Mouse (Mus musculus): ENCODE measurements at regions not wholly inside any gene's neighbourhood (a gene's known extent, or its start where the extent isn't known, plus 50 kb on each side); places are given as distances from the start of the nearest gene placed in this dataset.

DNA sequence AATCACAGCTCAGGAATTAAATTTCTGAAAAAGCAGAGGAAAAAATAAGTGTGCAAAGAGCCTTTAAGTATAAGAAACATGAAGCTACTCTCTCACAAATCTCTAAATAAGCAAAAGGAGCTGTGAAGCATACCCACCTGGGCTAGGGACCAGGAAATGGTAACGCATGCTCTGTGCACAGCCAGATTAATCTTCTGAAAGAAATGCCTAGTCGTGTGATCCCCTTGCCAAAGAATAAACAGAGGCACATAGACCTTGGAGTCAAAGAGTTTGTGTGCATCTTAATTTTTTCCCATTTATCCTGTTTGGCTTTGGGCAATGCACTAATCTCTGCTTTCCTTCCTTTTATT lies 338.2 kb upstream of the Sel1l start:
- H3K9me3 ChIP-seq (ENCODE audit: control insufficient read depth, low read length), result no peaks in the 10 kb centered on the region
- H3K4me3 ChIP-seq (ENCODE audit: control insufficient read depth in 1 of 2, insufficient read depth in 1 of 2, low read depth in 1 of 2, low read length in 2 of 2), result no peak overlapping the region
- ATAC-seq (ENCODE audit: insufficient number of reproducible peaks, insufficient read depth, low FRiP score, low read depth), result no peak
- WGBS, result 68% methylated on average over 2 of the region's 2 CpGs
- no peak overlapping the region for H3K27ac ChIP-seq (replicated peaks in 1 of 2; ENCODE audit: control insufficient read depth in 1 of 2, insufficient read depth in 1 of 2, low read depth in 2 of 2, low read length in 2 of 2)
- H3K36me3 ChIP-seq (ENCODE audit: control insufficient read depth, insufficient read depth, low read length), result no peaks in the 10 kb centered on the region
- no peak overlapping the region for H3K4me2 ChIP-seq (ENCODE audit: low read length)
- no peaks in the 10 kb centered on the region for H3K27me3 ChIP-seq (ENCODE audit: control insufficient read depth, insufficient read depth, low read length)
- no peak overlapping the region for H3K9ac ChIP-seq (ENCODE audit: low read length)
- no peaks in the 10 kb centered on the region for H3K4me1 ChIP-seq (ENCODE audit: control insufficient read depth in 2 of 2, insufficient read depth in 2 of 2, low read length in 2 of 2)

- Histone ChIP-seq H3K36me3 (ENCODE audit: control insufficient read depth, insufficient read depth, low read length) (no peaks in the 10 kb centered on the region), H3K4me3 (ENCODE audit: control insufficient read depth in 1 of 2, insufficient read depth in 1 of 2, low read depth in 1 of 2, low read length in 2 of 2) (no peak overlapping the region), H3K9me3 (ENCODE audit: control insufficient read depth, low read length) (no peaks in the 10 kb centered on the region), H3K9ac (ENCODE audit: low read length) (no peak overlapping the region), H3K4me2 (ENCODE audit: low read length) (no peak overlapping the region), H3K27ac (replicated peaks in 1 of 2; ENCODE audit: control insufficient read depth in 1 of 2, insufficient read depth in 1 of 2, low read depth in 2 of 2, low read length in 2 of 2) (no peak overlapping the region), H3K27me3 (ENCODE audit: control insufficient read depth, insufficient read depth, low read length) (no peaks in the 10 kb centered on the region), H3K4me1 (ENCODE audit: control insufficient read depth in 2 of 2, insufficient read depth in 2 of 2, low read length in 2 of 2) (no peaks in the 10 kb centered on the region)
- ATAC-seq (ENCODE audit: insufficient number of reproducible peaks, insufficient read depth, low FRiP score, low read depth), result no peak
- 78% methylated on average over 6 of the region's 6 CpGs for WGBS
Observed at GRCm38 (mm10) chr12:92186448-92187132, 337.6 kb upstream of the Sel1l start.

GRCm38 (mm10) chr12:92179292-92179691 lies 330.3 kb upstream of the Sel1l start:
- no peak overlapping the region for H3K27ac ChIP-seq (replicated peaks in 1 of 2; ENCODE audit: control insufficient read depth in 1 of 2, insufficient read depth in 1 of 2, low read depth in 2 of 2, low read length in 2 of 2)
- no peaks in the 10 kb centered on the region for H3K36me3 ChIP-seq (ENCODE audit: control insufficient read depth, insufficient read depth, low read length)
- H3K27me3 ChIP-seq (ENCODE audit: control insufficient read depth, insufficient read depth, low read length), result no peaks in the 10 kb centered on the region
- H3K4me2 ChIP-seq (ENCODE audit: low read length), result no peak overlapping the region
- no peak for ATAC-seq (ENCODE audit: insufficient number of reproducible peaks, insufficient read depth, low FRiP score, low read depth)
- no peaks in the 10 kb centered on the region for H3K4me1 ChIP-seq (ENCODE audit: control insufficient read depth in 2 of 2, insufficient read depth in 2 of 2, low read length in 2 of 2)
- H3K9ac ChIP-seq (ENCODE audit: low read length), result no peak overlapping the region
- no peaks in the 10 kb centered on the region for H3K9me3 ChIP-seq (ENCODE audit: control insufficient read depth, low read length)
- WGBS, result 70% methylated on average over 5 of the region's 5 CpGs
- no peak overlapping the region for H3K4me3 ChIP-seq (ENCODE audit: control insufficient read depth in 1 of 2, insufficient read depth in 1 of 2, low read depth in 1 of 2, low read length in 2 of 2)

DNA sequence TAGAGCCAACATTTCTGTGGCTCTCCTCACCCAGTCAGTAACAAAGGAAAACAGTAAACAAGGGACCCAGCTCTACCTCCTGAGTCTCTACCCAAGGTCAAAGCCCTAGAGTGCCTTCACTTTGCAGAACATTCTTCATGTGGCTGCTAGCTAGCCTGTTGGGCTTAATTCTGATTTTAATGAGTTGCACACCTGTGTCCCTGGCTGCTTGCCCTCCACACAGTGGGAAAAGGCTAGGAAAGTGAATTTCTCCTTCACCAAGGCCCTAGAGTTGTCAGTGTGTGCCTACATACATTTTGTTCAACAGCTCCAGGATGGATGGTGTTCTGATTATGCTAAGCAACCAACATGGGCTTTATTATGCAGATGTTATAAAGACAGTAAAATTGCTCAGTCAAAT lies 307.8 kb upstream of the Sel1l start:
- H3K36me3 ChIP-seq (ENCODE audit: control insufficient read depth, insufficient read depth, low read length), result no peaks in the 10 kb centered on the region
- H3K9ac ChIP-seq (ENCODE audit: low read length), result no peak overlapping the region
- no peak overlapping the region for H3K4me2 ChIP-seq (ENCODE audit: low read length)
- no peak overlapping the region for H3K4me3 ChIP-seq (ENCODE audit: control insufficient read depth in 1 of 2, insufficient read depth in 1 of 2, low read depth in 1 of 2, low read length in 2 of 2)
- no peak overlapping the region for H3K27ac ChIP-seq (replicated peaks in 1 of 2; ENCODE audit: control insufficient read depth in 1 of 2, insufficient read depth in 1 of 2, low read depth in 2 of 2, low read length in 2 of 2)
- no peaks in the 10 kb centered on the region for H3K27me3 ChIP-seq (ENCODE audit: control insufficient read depth, insufficient read depth, low read length)
- H3K4me1 ChIP-seq (ENCODE audit: control insufficient read depth in 2 of 2, insufficient read depth in 2 of 2, low read length in 2 of 2), result no peaks in the 10 kb centered on the region
- H3K9me3 ChIP-seq (ENCODE audit: control insufficient read depth, low read length), result no peaks in the 10 kb centered on the region
- ATAC-seq (ENCODE audit: insufficient number of reproducible peaks, insufficient read depth, low FRiP score, low read depth), result no peak

- no peak overlapping the region for H3K4me2 ChIP-seq (ENCODE audit: low read length)
- H3K9ac ChIP-seq (ENCODE audit: low read length), result no peak overlapping the region
- no peak for ATAC-seq (ENCODE audit: insufficient number of reproducible peaks, insufficient read depth, low FRiP score, low read depth)
- no peak overlapping the region for H3K4me3 ChIP-seq (ENCODE audit: control insufficient read depth in 1 of 2, insufficient read depth in 1 of 2, low read depth in 1 of 2, low read length in 2 of 2)
- H3K27ac ChIP-seq (replicated peaks in 1 of 2; ENCODE audit: control insufficient read depth in 1 of 2, insufficient read depth in 1 of 2, low read depth in 2 of 2, low read length in 2 of 2), result no peak overlapping the region
- H3K4me1 ChIP-seq (ENCODE audit: control insufficient read depth in 2 of 2, insufficient read depth in 2 of 2, low read length in 2 of 2), result no peaks in the 10 kb centered on the region
- no peaks in the 10 kb centered on the region for H3K27me3 ChIP-seq (ENCODE audit: control insufficient read depth, insufficient read depth, low read length)
- H3K9me3 ChIP-seq (ENCODE audit: control insufficient read depth, low read length), result no peaks in the 10 kb centered on the region
- no peaks in the 10 kb centered on the region for H3K36me3 ChIP-seq (ENCODE audit: control insufficient read depth, insufficient read depth, low read length)
- WGBS, result 79% methylated on average over 2 of the region's 2 CpGs
Observed at GRCm38 (mm10) chr12:92152922-92153235, 303.9 kb upstream of the Sel1l start.

DNA sequence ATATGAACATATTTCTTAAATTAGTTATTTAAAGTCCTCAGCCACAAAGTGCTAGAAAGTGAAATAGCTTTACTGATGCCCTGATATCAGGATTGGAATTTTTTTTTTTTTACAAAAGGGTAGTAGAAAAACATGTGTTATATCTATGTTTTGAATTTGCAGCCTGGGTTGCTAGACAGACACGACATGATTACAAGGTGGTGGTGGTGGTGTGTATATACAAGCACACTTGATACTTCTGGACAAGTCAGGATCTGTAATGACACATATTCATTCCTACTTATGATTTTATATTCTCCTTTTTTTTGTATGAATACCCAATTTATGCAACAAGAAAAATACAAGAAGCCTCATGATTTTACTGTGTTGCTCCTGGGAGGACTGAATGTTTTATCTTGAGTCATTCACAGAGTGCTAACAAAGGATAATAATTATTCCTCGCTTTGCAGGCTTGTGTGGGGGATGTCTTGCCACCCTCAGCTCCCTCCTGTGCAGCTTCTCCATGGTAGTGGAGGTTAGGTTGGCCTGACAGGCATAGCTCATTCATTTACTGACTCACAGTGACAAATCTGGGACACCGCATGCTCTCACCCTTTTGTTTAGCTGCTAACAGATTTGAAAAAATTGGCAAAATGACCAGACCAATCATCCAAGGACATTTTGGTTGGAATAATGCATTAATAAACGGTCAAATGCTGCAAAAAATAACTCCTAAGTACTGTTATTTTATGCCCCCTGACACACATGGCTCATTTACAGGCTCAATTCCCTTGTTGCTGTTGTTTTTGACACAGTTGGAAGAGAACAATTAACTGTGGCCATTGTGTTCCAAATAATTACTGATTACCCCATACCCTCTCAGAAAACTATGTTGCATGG lies 303.3 kb upstream of the Sel1l start:
- H3K4me1 ChIP-seq (ENCODE audit: control insufficient read depth in 2 of 2, insufficient read depth in 2 of 2, low read length in 2 of 2), result no peaks in the 10 kb centered on the region
- no peak overlapping the region for H3K27ac ChIP-seq (replicated peaks in 1 of 2; ENCODE audit: control insufficient read depth in 1 of 2, insufficient read depth in 1 of 2, low read depth in 2 of 2, low read length in 2 of 2)
- no peak overlapping the region for H3K4me2 ChIP-seq (ENCODE audit: low read length)
- H3K9ac ChIP-seq (ENCODE audit: low read length), result no peak overlapping the region
- no peaks in the 10 kb centered on the region for H3K9me3 ChIP-seq (ENCODE audit: control insufficient read depth, low read length)
- WGBS, result 63% methylated on average over 4 of the region's 4 CpGs
- H3K27me3 ChIP-seq (ENCODE audit: control insufficient read depth, insufficient read depth, low read length), result no peaks in the 10 kb centered on the region
- no peaks in the 10 kb centered on the region for H3K36me3 ChIP-seq (ENCODE audit: control insufficient read depth, insufficient read depth, low read length)
- no peak overlapping the region for H3K4me3 ChIP-seq (ENCODE audit: control insufficient read depth in 1 of 2, insufficient read depth in 1 of 2, low read depth in 1 of 2, low read length in 2 of 2)
- no peak for ATAC-seq (ENCODE audit: insufficient number of reproducible peaks, insufficient read depth, low FRiP score, low read depth)

DNA sequence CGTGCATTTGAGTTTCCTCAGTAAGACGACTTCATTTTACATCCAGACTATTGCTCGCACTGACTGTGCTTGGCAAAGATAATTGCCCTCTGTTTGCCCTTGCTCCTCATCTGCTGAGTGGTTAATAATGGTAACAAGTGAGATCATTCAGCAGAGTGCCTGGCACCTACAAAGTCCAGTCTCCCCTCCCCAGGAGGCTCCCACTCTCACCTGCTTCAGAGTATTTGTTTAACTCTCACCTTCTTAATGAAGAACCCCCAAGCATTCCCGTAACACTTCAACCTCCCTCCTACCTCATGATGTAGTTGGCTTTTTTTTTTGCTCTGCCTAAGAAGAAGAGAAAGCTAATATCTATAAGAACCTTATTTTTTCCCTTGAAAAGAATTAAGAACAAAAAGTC lies 288.6 kb upstream of the Sel1l start:
- Histone ChIP-seq H3K9ac (ENCODE audit: low read length) (no peak overlapping the region), H3K4me2 (ENCODE audit: low read length) (no peak overlapping the region), H3K4me1 (ENCODE audit: control insufficient read depth in 2 of 2, insufficient read depth in 2 of 2, low read length in 2 of 2) (peaks cover 2 to 4% of the 10 kb centered on the region in 2 experiments; a peak in 2 of 4 replicates), H3K4me3 (ENCODE audit: control insufficient read depth in 1 of 2, insufficient read depth in 1 of 2, low read depth in 1 of 2, low read length in 2 of 2) (no peak overlapping the region), H3K27ac (replicated peaks in 1 of 2; ENCODE audit: control insufficient read depth in 1 of 2, insufficient read depth in 1 of 2, low read depth in 2 of 2, low read length in 2 of 2) (no peak overlapping the region), H3K27me3 (ENCODE audit: control insufficient read depth, insufficient read depth, low read length) (no peaks in the 10 kb centered on the region), H3K36me3 (ENCODE audit: control insufficient read depth, insufficient read depth, low read length) (no peaks in the 10 kb centered on the region), H3K9me3 (ENCODE audit: control insufficient read depth, low read length) (no peaks in the 10 kb centered on the region)
- WGBS, result 39% methylated on average over 4 of the region's 4 CpGs
- ATAC-seq (ENCODE audit: insufficient number of reproducible peaks, insufficient read depth, low FRiP score, low read depth), result no peak

DNA sequence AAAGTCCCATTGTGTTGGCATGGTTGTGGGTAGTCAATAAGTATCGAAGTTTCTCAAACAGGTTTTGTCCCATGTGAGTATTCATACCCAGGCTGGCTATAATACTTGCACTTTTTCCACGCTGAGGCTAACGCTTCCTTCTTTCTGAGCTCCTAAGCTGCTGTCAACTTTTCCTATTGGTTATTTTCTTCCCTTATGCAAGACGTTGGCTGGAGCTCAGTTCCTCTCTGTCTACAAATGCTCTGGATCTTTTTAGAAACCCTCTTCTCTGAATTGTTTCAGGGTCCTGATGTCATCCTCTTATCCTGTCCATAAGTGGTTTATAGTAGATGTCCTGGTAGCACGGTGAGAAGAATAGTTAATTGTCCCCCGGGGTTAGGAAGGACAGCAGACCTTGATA lies 278.7 kb upstream of the Sel1l start:
- ATAC-seq (ENCODE audit: insufficient number of reproducible peaks, insufficient read depth, low FRiP score, low read depth), result no peak
- no peak overlapping the region for H3K4me3 ChIP-seq (ENCODE audit: control insufficient read depth in 1 of 2, insufficient read depth in 1 of 2, low read depth in 1 of 2, low read length in 2 of 2)
- no peaks in the 10 kb centered on the region for H3K4me1 ChIP-seq (ENCODE audit: control insufficient read depth in 2 of 2, insufficient read depth in 2 of 2, low read length in 2 of 2)
- H3K27ac ChIP-seq (replicated peaks in 1 of 2; ENCODE audit: control insufficient read depth in 1 of 2, insufficient read depth in 1 of 2, low read depth in 2 of 2, low read length in 2 of 2), result no peak overlapping the region
- no peaks in the 10 kb centered on the region; the same call in 1 of the 2 replicates for H3K9me3 ChIP-seq (ENCODE audit: control insufficient read depth, low read length)
- H3K9ac ChIP-seq (ENCODE audit: low read length), result no peak overlapping the region
- WGBS, result 63% methylated on average over 6 of the region's 6 CpGs
- H3K27me3 ChIP-seq (ENCODE audit: control insufficient read depth, insufficient read depth, low read length), result no peaks in the 10 kb centered on the region
- no peaks in the 10 kb centered on the region for H3K36me3 ChIP-seq (ENCODE audit: control insufficient read depth, insufficient read depth, low read length)
- H3K4me2 ChIP-seq (ENCODE audit: low read length), result no peak overlapping the region
